Mouse (Mus musculus): Measurements from ENCODE around the gene Rnf32.

DNA sequence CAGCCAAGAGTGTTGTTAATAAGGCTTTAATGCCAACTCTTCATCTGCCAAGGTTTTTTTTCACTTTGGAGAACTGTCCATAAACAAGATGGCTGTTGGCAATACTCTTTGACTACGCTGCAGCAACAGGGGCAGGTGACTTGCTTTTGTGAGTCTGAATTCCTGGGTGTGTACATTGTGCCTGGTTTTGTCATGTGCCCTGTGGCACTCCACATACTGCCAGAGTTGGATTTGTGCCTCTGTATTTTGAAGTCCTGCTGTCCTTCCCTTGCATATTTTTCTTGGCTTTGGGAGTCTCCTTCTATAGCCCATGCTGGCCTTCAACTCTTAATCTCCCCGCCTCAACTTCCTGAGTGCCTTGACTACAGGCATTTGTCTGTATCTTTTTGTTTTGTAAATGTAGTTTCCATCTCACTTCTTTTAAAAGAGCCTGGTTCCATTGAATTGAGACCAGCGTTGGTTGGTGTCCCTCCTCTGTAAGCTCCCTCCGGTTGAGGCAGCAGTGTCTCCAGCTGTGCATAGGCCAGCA is 3.2 kb downstream of the Rnf32 start:
- TF ChIP-seq CTCF (IDR thresholded peaks at IDR 0.05; ENCODE audit: borderline replicate concordance, extremely low read depth, insufficient read depth, insufficient read length) (no peak), POLR2A (IDR thresholded peaks at IDR 0.05; ENCODE audit: borderline replicate concordance, extremely low read depth, insufficient read depth, insufficient read length, poor library complexity, severe bottlenecking) (no peak)

Measured in brain, embryonic 14.5 days (tissue).